Mouse (Mus musculus) urinary bladder, postnatal 14 days (tissue): ENCODE measurements around the gene Ewsr1.
"Not testable (repeated sequence)": the region's sequence is repeated elsewhere in the genome, so short reads cannot be mapped to it uniquely, and the experiment has no call there.

Experiments used
- DNase-seq: peaks from one replicate; pipeline ENCODE4 v3.0.0; 2021; ENCODE audit warnings: low spot score

Gene Ewsr1

GRCm38 (mm10) chr11:5096480-5097020, 2.5 kb downstream of the Ewsr1 start:
- DNase-seq: no peak

- DNase-seq: no peak
Measured at GRCm38 (mm10) chr11:5095877-5096276, 3.2 kb downstream of the Ewsr1 start.

- no peak for DNase-seq
Measured at GRCm38 (mm10) chr11:5091706-5092105, 7.4 kb downstream of the Ewsr1 start.

- no peak for DNase-seq
Measured at GRCm38 (mm10) chr11:5089147-5089546, 9.9 kb downstream of the Ewsr1 start.

- not testable (repeated sequence) for DNase-seq
Measured at GRCm38 (mm10) chr11:5076843-5077242, 22.2 kb downstream of the Ewsr1 start.

- no peak for DNase-seq
Measured at GRCm38 (mm10) chr11:5075760-5076159, 23.3 kb downstream of the Ewsr1 start.

GRCm38 (mm10) chr11:5074882-5075281, 24.2 kb downstream of the Ewsr1 start:
- DNase-seq: no peak

GRCm38 (mm10) chr11:5068126-5068971, 30.7 kb downstream of the Ewsr1 start:
- no peak for DNase-seq

GRCm38 (mm10) chr11:5067063-5067462, 32.0 kb downstream of the Ewsr1 start:
- no peak for DNase-seq

GRCm38 (mm10) chr11:5065056-5065821, 33.8 kb downstream of the Ewsr1 start, which contains the start of gene Gas2l1:
Gene Gas2l1, minus strand, starts transcription at chr11:5065327.
- peak; percentile 93 for DNase-seq

GRCm38 (mm10) chr11:5064282-5065055, 34.6 kb downstream of the Ewsr1 start:
- DNase-seq: no peak

- DNase-seq: peak; percentile 39
Measured at GRCm38 (mm10) chr11:5063561-5064281, 35.3 kb downstream of the Ewsr1 start.

GRCm38 (mm10) chr11:5062860-5063505, 36.1 kb downstream of the Ewsr1 start:
- no peak for DNase-seq

- DNase-seq: no peak
Measured at GRCm38 (mm10) chr11:5062326-5062725, 36.7 kb downstream of the Ewsr1 start.

- peak; percentile 97 for DNase-seq
Measured at GRCm38 (mm10) chr11:5061413-5062139, 37.5 kb downstream of the Ewsr1 start.

- no peak for DNase-seq
Measured at GRCm38 (mm10) chr11:5060756-5061412, 38.2 kb downstream of the Ewsr1 start.

- no peak for DNase-seq
Measured at GRCm38 (mm10) chr11:5059704-5060156, 39.3 kb downstream of the Ewsr1 start.

- DNase-seq: no peak
Measured at GRCm38 (mm10) chr11:5059230-5059629, 39.8 kb downstream of the Ewsr1 start.

GRCm38 (mm10) chr11:5058783-5059182, 40.3 kb downstream of the Ewsr1 start:
- no peak for DNase-seq
